Mouse (Mus musculus): ENCODE results near the gene Pdia3.
"Not testable (repeated sequence)": the region's sequence is repeated elsewhere in the genome, so short reads cannot be mapped to it uniquely, and the experiment has no call there.

Pdia3 gene

GRCm38 (mm10) chr2:121475306-121475705, 61.7 kb downstream of the Pdia3 start:
- not testable (repeated sequence) for DNase-seq (ENCODE audit: low read depth, low spot score)

GRCm38 (mm10) chr2:121477491-121478266, 64.1 kb downstream of the Pdia3 start:
- DNase-seq (ENCODE audit: low read depth, low spot score), result no peak

- no peak for DNase-seq (ENCODE audit: low read depth, low spot score)
Measured at GRCm38 (mm10) chr2:121480498-121480897, 66.9 kb downstream of the Pdia3 start.

- not testable (repeated sequence) for DNase-seq (ENCODE audit: low read depth, low spot score)
Measured at GRCm38 (mm10) chr2:121480916-121481315, 67.3 kb downstream of the Pdia3 start.

GRCm38 (mm10) chr2:121483576-121483975, 70.0 kb downstream of the Pdia3 start:
- no peak for DNase-seq (ENCODE audit: low read depth, low spot score)

GRCm38 (mm10) chr2:121484403-121484802, 70.8 kb downstream of the Pdia3 start:
- not testable (repeated sequence) for DNase-seq (ENCODE audit: low read depth, low spot score)
